Comparison of ENCODE assay signal across 13 mouse cellular contexts in the genomic region with DNA sequence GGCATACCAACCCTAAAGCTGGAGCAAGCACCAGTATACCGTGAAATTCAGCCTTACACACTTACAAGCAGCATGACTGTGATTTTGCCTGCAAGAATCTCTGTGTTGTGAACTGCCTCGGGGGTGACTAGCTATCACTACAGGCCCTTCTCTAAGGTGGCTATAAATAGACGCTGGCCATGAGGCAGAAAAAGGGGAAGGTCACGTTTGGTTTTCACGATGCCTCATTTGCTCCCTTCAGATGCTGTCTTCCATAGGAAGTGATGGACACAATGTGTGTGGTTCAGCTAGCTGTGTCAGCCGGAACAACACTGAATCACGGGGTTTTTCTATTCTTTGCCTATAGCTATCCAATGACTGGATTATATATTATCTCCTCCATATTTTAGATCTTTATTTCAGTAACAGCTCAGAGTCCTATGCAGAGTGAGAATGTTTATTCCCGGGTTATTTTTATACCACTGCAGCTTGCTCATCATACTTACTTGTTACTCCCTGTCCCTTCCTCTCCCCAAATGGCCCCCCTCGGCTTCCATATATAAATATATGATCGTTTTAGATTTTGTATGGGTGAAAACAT.
DNase-seq lines count a peak whose midpoint lies in the region; ATAC-seq and TF ChIP-seq lines count a peak whose summit lies in the region.
"Had no signal": no experiment of that assay in that cellular context is flagged by ENCODE, and none has a peak within 500 bp of the region (broad histone marks: within the 10 kb centered on the region; RNA-seq: fewer than 3 reads in every experiment).

No protein-coding gene starts in this region.

- TF ChIP-seq POLR2A in CH12.LX (IDR thresholded peaks at IDR 0.05; ENCODE audit: low read depth, low read length) = no peak
- no peak for TF ChIP-seq POLR2A in bone marrow macrophage, adult 2 months (IDR thresholded peaks at IDR 0.05; ENCODE audit: borderline replicate concordance, low read depth, low read length)

- WGBS in hindbrain, embryonic 13.5 days = 80% methylated on average over 10 of the region's 10 CpGs

- no peak for ATAC-seq in inflammation-experienced regulatory T-cells, adult 6 months
- no peak for ATAC-seq in hindbrain, embryonic 13.5 days (ENCODE audit: low FRiP score)

- H3K4me2 ChIP-seq in CH12.LX (ENCODE audit: insufficient read depth, low read depth, poor library complexity, severe bottlenecking) = no peak overlapping the region
- H3K4me2 ChIP-seq in hindbrain, embryonic 13.5 days = no peak overlapping the region
- H3K4me2 ChIP-seq: limb, embryonic 13.5 days; neural tube, embryonic 13.5 days had no signal

- peak; percentile 8 for DNase-seq in left cerebral cortex, adult 11 months (ENCODE audit: low spot score)
- no peak for DNase-seq in left cerebral cortex, postnatal 4 days
- DNase-seq in CH12.LX (ENCODE audit: extremely low read depth) = peak; percentile 29
- peak; percentile 25 to 29 for DNase-seq in left cerebral cortex, postnatal 36 days (ENCODE audit: low spot score in 2 of 2)
- DNase-seq in Muller cell, postnatal 12 days (ENCODE audit: inconsistent ontology term) = no peak
- DNase-seq: cerebellum, postnatal 10 days; gastrocnemius, postnatal 36 days; lung, postnatal 36 days had no signal

- peaks cover 0 to 15% of the 10 kb centered on the region in 2 experiments for H3K36me3 ChIP-seq in CH12.LX (replicated peaks in 1 of 2; ENCODE audit: control insufficient read depth in 1 of 2, insufficient read depth in 1 of 2, low read length in 1 of 2)
- peaks cover 20% of the 10 kb centered on the region for H3K36me3 ChIP-seq in hindbrain, embryonic 13.5 days

- TF ChIP-seq EP300 in CH12.LX (IDR thresholded peaks at IDR 0.05; ENCODE audit: low read length) = no peak

- H3K4me3 ChIP-seq in CH12.LX (replicated peaks in 1 of 3; ENCODE audit: low read depth in 2 of 3, low read length in 2 of 3, poor library complexity in 1 of 3) = no peak overlapping the region
- no peak overlapping the region for H3K4me3 ChIP-seq in bone marrow macrophage, adult 2 months (ENCODE audit: insufficient read depth, low read length)
- H3K4me3 ChIP-seq in hindbrain, embryonic 13.5 days = no peak overlapping the region
- H3K4me3 ChIP-seq: limb, embryonic 13.5 days; neural tube, embryonic 13.5 days had no signal

- no peak for TF ChIP-seq CTCF in CH12.LX (conservative IDR thresholded peaks at IDR 0.05 in 1 of 2, IDR thresholded peaks at IDR 0.05 in 1 of 2; ENCODE audit: low read depth in 2 of 2, low read length in 2 of 2)
- TF ChIP-seq CTCF in bone marrow macrophage, adult 2 months (IDR thresholded peaks at IDR 0.05; ENCODE audit: low read depth, low read length) = no peak

- no peak overlapping the region for H3K27ac ChIP-seq in CH12.LX (ENCODE audit: insufficient read depth, low read depth)
- peak overlapping the region; percentile 94 for H3K27ac ChIP-seq in bone marrow macrophage, adult 2 months (ENCODE audit: insufficient read depth, low read depth, low read length)
- no peak overlapping the region for H3K27ac ChIP-seq in hindbrain, embryonic 13.5 days
- H3K27ac ChIP-seq: limb, embryonic 13.5 days; neural tube, embryonic 13.5 days had no signal

- no peak for TF ChIP-seq RAD21 in CH12.LX (IDR thresholded peaks at IDR 0.05; ENCODE audit: low read depth, low read length)

- no peaks in the 10 kb centered on the region for H3K27me3 ChIP-seq in CH12.LX (replicated peaks)
- no peaks in the 10 kb centered on the region for H3K27me3 ChIP-seq in hindbrain, embryonic 13.5 days
- H3K27me3 ChIP-seq: limb, embryonic 13.5 days; neural tube, embryonic 13.5 days had no signal

- dilution Hi-C loops in CH12.LX (cut with MboI; ENCODE audit: extremely low pct_ligation_motif_present, extremely low pct_unique_long_range_greater_than_20kb, low sequenced_read_pairs) = no loop called here

- H3K4me1 ChIP-seq in CH12.LX (ENCODE audit: control insufficient read depth in 1 of 2, insufficient read depth in 2 of 2) = peaks cover 4 to 36% of the 10 kb centered on the region in 2 experiments
- H3K4me1 ChIP-seq in bone marrow macrophage, adult 2 months (ENCODE audit: control insufficient read depth, insufficient read depth, low read length) = peaks cover 32% of the 10 kb centered on the region
- no peaks in the 10 kb centered on the region for H3K4me1 ChIP-seq in hindbrain, embryonic 13.5 days (replicated peaks)
- H3K4me1 ChIP-seq: limb, embryonic 13.5 days; neural tube, embryonic 13.5 days had no signal

- H3K79me2 ChIP-seq in CH12.LX (replicated peaks; ENCODE audit: control insufficient read depth, extremely low read depth, insufficient read depth, poor library complexity, severe bottlenecking) = no peaks in the 10 kb centered on the region

- intact Hi-C loops in left cerebral cortex, postnatal 4 days (cut with DNase I) = no loop called here
- intact Hi-C loops in left cerebral cortex, postnatal 36 days (cut with DNase I) = no loop called here

- in situ Hi-C loops in CH12.LX (cut with MboI; ENCODE audit: low pct_ligation_motif_present, low pct_unique_long_range_greater_than_20kb, low sequenced_read_pairs) = no loop called here

- no peaks in the 10 kb centered on the region for H3K9me3 ChIP-seq in CH12.LX (replicated peaks; ENCODE audit: low read length)
- no peaks in the 10 kb centered on the region for H3K9me3 ChIP-seq in hindbrain, embryonic 13.5 days
- H3K9me3 ChIP-seq: limb, embryonic 13.5 days; neural tube, embryonic 13.5 days had no signal

- no peak overlapping the region for H3K9ac ChIP-seq in CH12.LX (ENCODE audit: insufficient read depth, low read depth)
- no peak overlapping the region for H3K9ac ChIP-seq in hindbrain, embryonic 13.5 days
- H3K9ac ChIP-seq: limb, embryonic 13.5 days; neural tube, embryonic 13.5 days had no signal

TF ChIP-seq in CH12.LX, 34 proteins besides CTCF, POLR2A, EP300 and RAD21:
- TF ChIP-seq SMC3 (IDR thresholded peaks at IDR 0.05; ENCODE audit: low read depth, low read length) (no peak), MAX (IDR thresholded peaks at IDR 0.05; ENCODE audit: low read length) (peak; percentile 49; the same call in 1 of the 2 replicates), KAT2A (IDR thresholded peaks at IDR 0.05; ENCODE audit: insufficient replicate concordance, low read length) (no peak), PAX5 (IDR thresholded peaks at IDR 0.05; ENCODE audit: low read length) (no peak), NELFE (IDR thresholded peaks at IDR 0.05; ENCODE audit: low read depth, low read length) (no peak), SIN3A (IDR thresholded peaks at IDR 0.05; ENCODE audit: low read length) (no peak), E2F4 (IDR thresholded peaks at IDR 0.05; ENCODE audit: insufficient replicate concordance, low read depth, low read length) (no peak), BHLHE40 (IDR thresholded peaks at IDR 0.05; ENCODE audit: low read depth, low read length) (peak; percentile 63), CHD2 (IDR thresholded peaks at IDR 0.05; ENCODE audit: low read length) (no peak), MXI1 (IDR thresholded peaks at IDR 0.05; ENCODE audit: low read depth, low read length) (no peak), ZMIZ1 (IDR thresholded peaks at IDR 0.05; ENCODE audit: low read depth, low read length) (no peak), RCOR1 (conservative IDR thresholded peaks at IDR 0.05; ENCODE audit: low read depth, low read length) (no peak), JUND (conservative IDR thresholded peaks at IDR 0.05; ENCODE audit: low read depth, low read length) (no peak), MEF2A (IDR thresholded peaks at IDR 0.05; ENCODE audit: borderline replicate concordance, low read depth, low read length) (peak; percentile 69), JUN (IDR thresholded peaks at IDR 0.05; ENCODE audit: insufficient read depth, low read depth, low read length) (no peak), ETS1 (conservative IDR thresholded peaks at IDR 0.05; ENCODE audit: low read depth, low read length) (no peak), CHD1 (IDR thresholded peaks at IDR 0.05; ENCODE audit: low read depth, low read length) (no peak), GABPA (IDR thresholded peaks at IDR 0.05; ENCODE audit: insufficient replicate concordance, low read depth, low read length) (no peak), HCFC1 (IDR thresholded peaks at IDR 0.05; ENCODE audit: low read depth, low read length) (no peak), POLR2AphosphoS2 (IDR thresholded peaks at IDR 0.05; ENCODE audit: low read depth, low read length) (no peak), NRF1 (IDR thresholded peaks at IDR 0.05; ENCODE audit: low read depth, low read length) (no peak)
TF ChIP-seq in CH12.LX: peak in this region for 3.

Comparison
In these comparisons a context has a peak if more than half of its experiments do, and no peak if none do; other contexts are left out.
1. DNase-seq: peak in left cerebral cortex, adult 11 months (single experiment), CH12.LX (single experiment) and left cerebral cortex, postnatal 36 days (2 of 2); none in left cerebral cortex, postnatal 4 days (single experiment) and Muller cell, postnatal 12 days (single experiment).